Mouse (Mus musculus): Measurements from ENCODE around the gene Srsf12. TPM values are rescaled to one million over a fixed set of nuclear protein-coding genes. Genes with fewer than 3 reads are reported as not detected.

The Srsf12 gene
- polyA plus RNA-seq, 1 experiment from 2014 or later = 11.1 TPM

Other genes starting within 250 kb of the Srsf12 start
- 7.1 and 11.0 TPM in 2 replicates for gene Rragd, start 226.0 kb upstream of the Srsf12 start, polyA plus RNA-seq (2014; fragmentation: Nextera tagmentation; extraction: Ambion mirVana)
- gene Ube2j1, start 177.6 kb upstream of the Srsf12 start, polyA plus RNA-seq (2014; fragmentation: Nextera tagmentation; extraction: Ambion mirVana) = 38.2 and 45.5 TPM in 2 replicates
- gene Gabrr2, start 146.0 kb upstream of the Srsf12 start, polyA plus RNA-seq (2014; fragmentation: Nextera tagmentation; extraction: Ambion mirVana) = 0.25 and 0.41 TPM in 2 replicates
- gene Gabrr1, start 76.5 kb upstream of the Srsf12 start, polyA plus RNA-seq (2014; fragmentation: Nextera tagmentation; extraction: Ambion mirVana) = not detected in 2 replicates
- gene Pm20d2, start 19.3 kb upstream of the Srsf12 start, polyA plus RNA-seq (2014; fragmentation: Nextera tagmentation; extraction: Ambion mirVana) = 0.93 and 1.3 TPM in 2 replicates
- gene Pnrc1, start 81.2 kb downstream of the Srsf12 start, polyA plus RNA-seq (2014; fragmentation: Nextera tagmentation; extraction: Ambion mirVana) = 112 and 121 TPM in 2 replicates
- 27.4 and 28.0 TPM in 2 replicates for gene Rngtt, start 101.3 kb downstream of the Srsf12 start, polyA plus RNA-seq (2014; fragmentation: Nextera tagmentation; extraction: Ambion mirVana)